Mouse (Mus musculus): ENCODE data around the gene Eml3.

DNA sequence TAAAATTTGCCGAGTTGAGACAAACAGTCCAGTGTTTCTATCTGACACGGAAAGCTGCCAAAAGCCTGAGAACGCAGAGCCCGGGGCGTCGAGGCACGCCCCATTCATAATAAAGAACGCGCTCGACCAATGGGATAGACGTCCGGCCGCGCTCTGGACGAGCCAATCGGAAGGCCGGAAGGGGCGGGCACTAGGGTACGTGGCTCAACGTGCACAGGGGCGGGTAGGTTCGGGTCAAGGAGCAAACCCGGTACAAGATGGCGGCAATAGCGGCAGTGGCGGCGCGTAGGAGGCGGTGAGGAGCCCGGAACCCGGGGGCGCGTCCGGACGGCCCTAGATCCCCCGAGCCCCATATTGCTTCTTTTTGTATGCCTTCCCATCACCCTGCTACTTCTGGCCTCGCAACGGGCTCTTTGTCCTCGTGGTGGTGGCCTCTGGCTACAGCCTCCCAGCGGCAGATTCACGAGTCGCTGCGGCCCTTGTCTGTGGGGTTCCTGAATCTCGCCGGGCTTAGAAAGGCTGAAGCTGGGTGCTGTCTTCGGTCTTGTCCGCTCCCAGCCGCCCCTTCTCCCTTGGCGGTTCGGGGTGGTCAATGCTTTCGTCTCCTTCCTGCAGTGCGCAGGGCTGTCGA lies 31.4 kb upstream of the Eml3 start, which contains the start of gene Ganab:
- TF ChIP-seq CTCF (IDR thresholded peaks at IDR 0.05; ENCODE audit: low read depth) (peak; percentile 12; the same call in 1 of the 2 replicates), EP300 (optimal IDR thresholded peaks at IDR 0.05) (peak; percentile 42)

Data from stomach, postnatal 0 days (tissue).